Mouse (Mus musculus): Measurements from ENCODE around the gene Rcbtb1. TPM values are rescaled to one million over a fixed set of nuclear protein-coding genes. Genes with fewer than 3 reads are reported as not detected.
"Not testable (repeated sequence)": the region's sequence is repeated elsewhere in the genome, so short reads cannot be mapped to it uniquely, and the experiment has no call there.

Rcbtb1 gene
- polyA plus RNA-seq, 1 experiment from 2014 or later, result 16.3 TPM

DNA sequence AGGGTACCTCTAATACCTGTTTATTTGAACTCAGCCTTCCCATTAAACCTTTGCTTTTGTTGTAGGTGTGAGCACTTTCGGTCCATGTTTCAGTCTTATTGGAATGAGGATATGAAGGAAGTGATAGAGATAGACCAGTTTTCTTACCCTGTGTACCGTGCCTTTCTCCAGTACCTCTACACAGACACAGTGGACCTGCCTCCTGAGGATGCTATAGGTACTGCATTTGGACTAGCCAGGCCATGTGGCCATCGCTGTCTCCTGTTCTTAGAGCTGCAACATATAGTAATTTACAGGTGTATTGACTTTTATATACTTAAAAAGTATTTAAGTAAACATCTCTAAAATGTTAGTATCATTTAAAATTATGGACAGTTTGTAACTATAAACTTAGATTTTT, 28.8 kb downstream of the Rcbtb1 start:
- peaks cover 56% of the 10 kb centered on the region; the same call in 1 of the 2 replicates for H3K36me3 ChIP-seq (ENCODE audit: inconsistent target)
- H3K27ac ChIP-seq, result no peak overlapping the region
- no peaks in the 10 kb centered on the region for H3K79me2 ChIP-seq (ENCODE audit: inconsistent target)
- no peak overlapping the region for H3K4me3 ChIP-seq (ENCODE audit: inconsistent target)
- WGBS (ENCODE audit: missing documents), result 95% methylated on average over 3 of the region's 3 CpGs

- WGBS (ENCODE audit: missing documents), result 93% methylated on average over 21 of the region's 21 CpGs
- Histone ChIP-seq H3K4me3 (ENCODE audit: inconsistent target) (no peak overlapping the region), H3K36me3 (ENCODE audit: inconsistent target) (peaks cover 57% of the 10 kb centered on the region; the same call in 1 of the 2 replicates), H3K27ac (no peak overlapping the region), H3K79me2 (ENCODE audit: inconsistent target) (no peaks in the 10 kb centered on the region)
Measured at GRCm38 (mm10) chr14:59230331-59230966, 29.4 kb downstream of the Rcbtb1 start.

DNA sequence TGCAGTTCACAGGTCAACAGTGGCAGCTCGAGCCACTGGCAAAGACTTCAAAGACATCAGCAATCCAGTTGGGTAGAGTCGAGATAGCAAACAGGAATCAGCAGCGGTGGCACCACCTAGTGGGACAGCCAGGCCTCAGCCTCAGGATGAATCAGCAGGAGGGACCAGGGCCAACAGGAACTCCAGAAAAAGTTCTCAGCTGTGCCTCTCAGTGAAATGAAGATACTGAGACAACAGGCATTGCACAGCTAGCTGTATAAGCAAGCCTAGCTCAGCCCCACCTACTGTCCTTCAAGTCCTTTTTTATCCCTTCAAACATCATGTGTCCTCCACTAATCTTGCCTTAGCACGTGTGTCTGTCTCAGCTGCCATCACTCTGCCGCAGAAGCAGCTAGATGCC, 31.0 kb downstream of the Rcbtb1 start:
- Histone ChIP-seq H3K27ac (no peak overlapping the region), H3K36me3 (ENCODE audit: inconsistent target) (peaks cover 56% of the 10 kb centered on the region; the same call in 1 of the 2 replicates), H3K79me2 (ENCODE audit: inconsistent target) (no peaks in the 10 kb centered on the region), H3K4me3 (ENCODE audit: inconsistent target) (no peak overlapping the region)
- 45% methylated on average over 5 of the region's 5 CpGs for whole genome bisulfite sequencing (ENCODE audit: missing documents)

DNA sequence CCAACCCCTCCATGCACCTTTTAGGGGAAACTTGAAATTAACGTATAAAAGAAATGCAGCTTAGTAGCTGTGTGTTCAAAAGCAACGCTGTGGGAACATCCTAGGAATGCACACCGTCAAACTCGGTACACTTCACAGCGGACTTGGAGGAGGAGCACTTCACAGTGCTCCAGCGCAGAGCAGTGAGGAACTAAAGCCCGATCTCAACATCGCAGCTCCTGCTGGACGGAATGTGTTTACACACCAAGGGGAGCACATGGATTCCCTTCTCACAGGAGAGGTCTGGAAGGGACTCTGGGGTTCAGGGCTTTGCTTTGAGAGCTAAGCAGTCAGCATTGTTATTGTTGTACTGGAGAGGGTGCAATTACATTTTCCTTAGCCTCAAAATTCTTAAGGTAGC, 32.6 kb downstream of the Rcbtb1 start:
- Histone ChIP-seq H3K4me3 (ENCODE audit: inconsistent target) (no peak overlapping the region), H3K27ac (no peak overlapping the region), H3K79me2 (ENCODE audit: inconsistent target) (no peaks in the 10 kb centered on the region), H3K36me3 (ENCODE audit: inconsistent target) (peaks cover 63% of the 10 kb centered on the region; the same call in 1 of the 2 replicates)
- WGBS (ENCODE audit: missing documents), result 93% methylated on average over 9 of the region's 9 CpGs

DNA sequence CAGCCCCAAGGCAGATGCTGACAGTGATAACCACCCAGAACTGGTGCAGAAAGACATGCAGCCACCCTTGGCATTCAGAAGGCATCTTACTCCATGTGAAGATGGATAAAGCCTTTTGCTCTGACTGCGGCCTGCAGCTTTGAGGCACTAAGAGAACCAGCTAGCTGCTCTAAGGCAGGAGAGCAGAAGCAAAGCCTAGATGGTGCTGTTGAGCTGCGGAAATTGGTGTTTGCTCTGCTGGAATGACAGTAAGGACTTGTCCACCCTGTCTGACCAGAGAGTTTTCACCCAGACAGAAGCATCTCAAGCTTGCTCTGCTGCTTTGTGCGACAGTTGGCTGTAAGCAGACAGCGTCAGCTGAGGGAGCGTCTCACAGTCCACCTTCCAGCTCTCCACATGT, 49.3 kb downstream of the Rcbtb1 start:
- 95% methylated on average over 5 of the region's 5 CpGs for WGBS (ENCODE audit: missing documents)
- peaks cover 15% of the 10 kb centered on the region; the same call in 1 of the 2 replicates for H3K36me3 ChIP-seq (ENCODE audit: inconsistent target)
- not testable (repeated sequence) for H3K4me3 ChIP-seq (ENCODE audit: inconsistent target); H3K27ac ChIP-seq; H3K79me2 ChIP-seq (ENCODE audit: inconsistent target)

DNA sequence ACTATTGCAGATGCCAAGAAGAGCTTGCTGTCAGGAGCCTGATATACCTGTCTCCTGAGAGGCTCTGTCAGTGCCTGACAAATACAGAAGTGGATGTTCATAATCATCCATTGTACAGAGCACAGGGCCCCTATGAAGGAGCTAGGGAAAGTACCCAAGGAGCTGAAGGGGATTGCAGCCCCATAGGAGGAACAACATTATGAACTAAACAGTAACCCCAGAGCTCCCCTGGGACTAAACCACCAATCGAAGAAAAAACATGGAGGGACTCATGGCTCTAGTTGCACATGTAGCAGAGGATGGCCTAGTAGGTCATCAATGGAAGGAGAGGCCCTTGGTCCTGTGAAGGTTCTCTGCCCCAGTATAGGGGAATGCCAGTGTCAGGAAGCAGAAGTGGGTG, 54.9 kb downstream of the Rcbtb1 start:
- H3K36me3 ChIP-seq (ENCODE audit: inconsistent target); H3K4me3 ChIP-seq (ENCODE audit: inconsistent target); H3K27ac ChIP-seq; H3K79me2 ChIP-seq (ENCODE audit: inconsistent target): not testable (repeated sequence)
- WGBS (ENCODE audit: missing documents), result 93% methylated on average over 1 of the region's 1 CpGs

- Histone ChIP-seq H3K79me2 (ENCODE audit: inconsistent target) (no peaks in the 10 kb centered on the region), H3K36me3 (ENCODE audit: inconsistent target) (peaks cover 5% of the 10 kb centered on the region; the same call in 1 of the 2 replicates), H3K27ac (0 out of 2 replicates have a peak within 1 kb of the TSS, but pooled peaks have one; percentile 8), H3K4me3 (ENCODE audit: inconsistent target) (peak within 1 kb of the TSS; percentile 23)
- 4% methylated on average over 3 of the region's 3 CpGs for WGBS (ENCODE audit: missing documents)
Measured at GRCm38 (mm10) chr14:59260056-59260455, 59.0 kb downstream of the Rcbtb1 start, which contains the start of gene Gm6904. TSS of gene Gm6904 (minus strand) at chr14:59260216.

- not testable (repeated sequence) for H3K27ac ChIP-seq; H3K79me2 ChIP-seq (ENCODE audit: inconsistent target); H3K4me3 ChIP-seq (ENCODE audit: inconsistent target)
- peaks cover 14% of the 10 kb centered on the region for H3K36me3 ChIP-seq (ENCODE audit: inconsistent target)
- 100% methylated on average over 3 of the region's 4 CpGs for WGBS (ENCODE audit: missing documents)
Measured at GRCm38 (mm10) chr14:59274961-59275360, 74.0 kb downstream of the Rcbtb1 start.

Other genes with a start within 250 kb of the Rcbtb1 start
- gene 1700129C05Rik, start 58.3 kb upstream of the Rcbtb1 start, polyA plus RNA-seq (2018), result not detected in 3 replicates
- gene Gm5142, start 22.5 kb upstream of the Rcbtb1 start, polyA plus RNA-seq (2018), result not detected in 3 replicates
- gene Gm6904, start 59.0 kb downstream of the Rcbtb1 start, polyA plus RNA-seq (2018), result 0.98 to 2.7 TPM (median 1.3 TPM) in 3 replicates
- 5.3 to 18.6 TPM (median 6.0 TPM) in 3 replicates for gene Phf11a, start 96.3 kb downstream of the Rcbtb1 start, polyA plus RNA-seq (2018)
- 40.6 to 112 TPM (median 69.1 TPM) in 3 replicates for gene Phf11b, start 140.1 kb downstream of the Rcbtb1 start, polyA plus RNA-seq (2018)
- 37.8 to 71.1 TPM (median 49.5 TPM) in 3 replicates for gene Phf11d, start 164.3 kb downstream of the Rcbtb1 start, polyA plus RNA-seq (2018)
- gene Phf11c, start 194.2 kb downstream of the Rcbtb1 start, polyA plus RNA-seq (2018), result 0.56 to 2.1 TPM (median 0.87 TPM) in 3 replicates
- 8.8 to 17.9 TPM (median 10.0 TPM) in 3 replicates for gene Setdb2, start 239.7 kb downstream of the Rcbtb1 start, polyA plus RNA-seq (2018)
- 25.1 to 26.2 TPM (median 26.0 TPM) in 3 replicates for gene Cab39l, start 239.8 kb downstream of the Rcbtb1 start, polyA plus RNA-seq (2018)

Data from macrophage (primary cell).